Mouse (Mus musculus): ENCODE data around the gene Nmur2.

The Nmur2 gene

GRCm38 (mm10) chr11:56040917-56041316, at the start of gene Nmur2:
Gene Nmur2, minus strand, starts transcription at chr11:56041010.
- DNase-seq (ENCODE audit: low read depth, low spot score): no peak

- DNase-seq (ENCODE audit: low read depth, low spot score): no peak
Measured at GRCm38 (mm10) chr11:56089127-56089689, 48.4 kb upstream of the Nmur2 start.

GRCm38 (mm10) chr11:56072131-56072530, 31.3 kb upstream of the Nmur2 start:
- DNase-seq (ENCODE audit: low read depth, low spot score): no peak

GRCm38 (mm10) chr11:56069658-56070057, 28.8 kb upstream of the Nmur2 start:
- no peak for DNase-seq (ENCODE audit: low read depth, low spot score)

GRCm38 (mm10) chr11:56065147-56065546, 24.3 kb upstream of the Nmur2 start:
- DNase-seq (ENCODE audit: low read depth, low spot score): no peak

GRCm38 (mm10) chr11:56064575-56064974, 23.8 kb upstream of the Nmur2 start:
- DNase-seq (ENCODE audit: low read depth, low spot score): no peak

GRCm38 (mm10) chr11:56059236-56059635, 18.4 kb upstream of the Nmur2 start:
- no peak for DNase-seq (ENCODE audit: low read depth, low spot score)

- DNase-seq (ENCODE audit: low read depth, low spot score): no peak
Measured at GRCm38 (mm10) chr11:56054439-56054838, 13.6 kb upstream of the Nmur2 start.

GRCm38 (mm10) chr11:56026854-56027253, 14.0 kb downstream of the Nmur2 start:
- DNase-seq (ENCODE audit: low read depth, low spot score): no peak

GRCm38 (mm10) chr11:56025746-56026570, 14.9 kb downstream of the Nmur2 start:
- DNase-seq (ENCODE audit: low read depth, low spot score): no peak

- no peak for DNase-seq (ENCODE audit: low read depth, low spot score)
Measured at GRCm38 (mm10) chr11:56013510-56014057, 27.2 kb downstream of the Nmur2 start.

GRCm38 (mm10) chr11:56012396-56012795, 28.4 kb downstream of the Nmur2 start:
- no peak for DNase-seq (ENCODE audit: low read depth, low spot score)

GRCm38 (mm10) chr11:56008277-56008676, 32.5 kb downstream of the Nmur2 start:
- no peak for DNase-seq (ENCODE audit: low read depth, low spot score)

GRCm38 (mm10) chr11:55992799-55993198, 48.0 kb downstream of the Nmur2 start:
- no peak for DNase-seq (ENCODE audit: low read depth, low spot score)

GRCm38 (mm10) chr11:55992148-55992547, 48.7 kb downstream of the Nmur2 start:
- DNase-seq (ENCODE audit: low read depth, low spot score): no peak

GRCm38 (mm10) chr11:55991505-55992066, 49.2 kb downstream of the Nmur2 start:
- peak; percentile 3 for DNase-seq (ENCODE audit: low read depth, low spot score)

- DNase-seq (ENCODE audit: low read depth, low spot score): no peak
Measured at GRCm38 (mm10) chr11:55984643-55985042, 56.2 kb downstream of the Nmur2 start.

GRCm38 (mm10) chr11:55981656-55982055, 59.2 kb downstream of the Nmur2 start:
- DNase-seq (ENCODE audit: low read depth, low spot score): no peak

GRCm38 (mm10) chr11:55978146-55978545, 62.7 kb downstream of the Nmur2 start:
- no peak for DNase-seq (ENCODE audit: low read depth, low spot score)

Measured in A20 (cell line).